ENCODE assay signal across 25 mouse cellular contexts in the genomic region with DNA sequence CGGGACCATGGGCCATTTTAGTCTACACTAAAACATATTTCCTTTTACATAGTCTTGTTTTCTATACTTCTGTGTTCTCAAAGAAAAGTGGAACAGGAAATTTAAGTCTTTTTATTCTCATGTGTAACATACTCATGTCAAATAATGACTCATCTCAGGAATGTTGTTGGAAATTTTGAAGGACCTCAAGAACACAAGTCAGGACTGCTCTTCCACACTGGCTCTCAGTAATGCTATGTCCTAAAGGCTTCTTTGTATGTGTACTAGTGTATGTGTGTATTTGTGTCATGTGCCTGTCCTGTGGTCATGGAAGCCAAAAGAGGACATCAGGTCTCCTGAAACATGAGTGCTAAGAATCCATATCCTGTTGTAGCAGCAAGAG. TPM values are rescaled to one million over a fixed set of nuclear protein-coding genes. Genes with fewer than 3 reads are reported as not detected.
DNase-seq lines count a peak whose midpoint lies in the region; ATAC-seq and TF ChIP-seq lines count a peak whose summit lies in the region.
"Had no signal": no experiment of that assay in that cellular context is flagged by ENCODE, and none has a peak within 500 bp of the region (broad histone marks: within the 10 kb centered on the region; RNA-seq: fewer than 3 reads in every experiment).

No protein-coding gene starts in this region.

- no peak overlapping the region for H3K4me3 ChIP-seq in heart, embryonic 16.5 days (ENCODE audit: low read length)
- H3K4me3 ChIP-seq in heart, embryonic 12.5 days: no peak overlapping the region
- peak overlapping the region; percentile 26 for H3K4me3 ChIP-seq in megakaryocyte, embryonic 14.5 days (replicated peaks)
- H3K4me3 ChIP-seq in embryonic fibroblast, embryonic 13.5 days (ENCODE audit: insufficient read depth, low read length): no peak overlapping the region
- no peak overlapping the region for H3K4me3 ChIP-seq in stomach, postnatal 0 days (ENCODE audit: low read depth, low read length)
- no peak overlapping the region for H3K4me3 ChIP-seq in thymus, adult 2 months (ENCODE audit: control insufficient read depth, insufficient read depth, low read length)
- H3K4me3 ChIP-seq: heart, embryonic 10.5 days; kidney, embryonic 15.5 days; limb, embryonic 12.5 days; midbrain, embryonic 13.5 days; neural tube, embryonic 13.5 days; stomach, embryonic 15.5 days had no signal

- no peak for TF ChIP-seq EP300 in stomach, postnatal 0 days (optimal IDR thresholded peaks at IDR 0.05)

- 60% methylated on average over 1 of the region's 1 CpGs for WGBS in heart, embryonic 16.5 days
- WGBS in heart, embryonic 12.5 days: 81% methylated on average over 1 of the region's 1 CpGs
- 46% methylated on average over 1 of the region's 1 CpGs for WGBS in stomach, postnatal 0 days
- WGBS in thymus, adult 2 months: 7% methylated on average over 1 of the region's 1 CpGs

- peaks cover 10% of the 10 kb centered on the region for H3K9me3 ChIP-seq in heart, embryonic 16.5 days (replicated peaks; ENCODE audit: control insufficient read depth, low read length)
- H3K9me3 ChIP-seq in heart, embryonic 12.5 days (replicated peaks): peaks cover 13% of the 10 kb centered on the region
- peaks cover 18% of the 10 kb centered on the region for H3K9me3 ChIP-seq in megakaryocyte, embryonic 14.5 days
- H3K9me3 ChIP-seq in stomach, postnatal 0 days (ENCODE audit: control insufficient read depth, low read length): no peaks in the 10 kb centered on the region

- DNase-seq in stomach, postnatal 0 days (ENCODE audit: low spot score): no peak
- no peak for DNase-seq in yolk sac, embryonic 10.5 days (ENCODE audit: low spot score)
- no peak for DNase-seq in thymus, adult 2 months
- DNase-seq: adrenal gland, postnatal 25 days; cerebellum, adult 8-10 months; kidney, postnatal 36 days; liver, postnatal 0 days; retina, postnatal 1 day; right cerebral cortex, postnatal 25 days; spleen, adult 18-20 months had no signal

- no peak for TF ChIP-seq POLR2A in embryonic fibroblast, embryonic 13.5 days (IDR thresholded peaks at IDR 0.05; ENCODE audit: low read depth, low read length)
- no peak for TF ChIP-seq POLR2A in thymus, adult 2 months (IDR thresholded peaks at IDR 0.05; ENCODE audit: control insufficient read depth, extremely low read depth, insufficient read depth, low read length, poor library complexity)

- ATAC-seq in heart, embryonic 16.5 days (replicated peaks; ENCODE audit: extremely low read depth, insufficient read depth, low FRiP score): no peak
- ATAC-seq in heart, embryonic 12.5 days (ENCODE audit: insufficient number of reproducible peaks, low FRiP score): no peak
- no peak for ATAC-seq in megakaryocyte, adult 5-6 weeks (ENCODE audit: poor library complexity, severe bottlenecking)
- ATAC-seq in stomach, postnatal 0 days (ENCODE audit: low FRiP score, low TSS enrichment): no peak; the same call in 1 of the 2 replicates
- ATAC-seq: forebrain, embryonic 14.5 days; hindbrain, embryonic 16.5 days; intestine, embryonic 16.5 days; midbrain, embryonic 13.5 days had no signal

- no peak for TF ChIP-seq CTCF in embryonic fibroblast, embryonic 13.5 days (IDR thresholded peaks at IDR 0.05; ENCODE audit: borderline replicate concordance, insufficient read depth, low read length)
- no peak for TF ChIP-seq CTCF in stomach, postnatal 0 days (IDR thresholded peaks at IDR 0.05; ENCODE audit: low read depth)
- TF ChIP-seq CTCF in thymus, adult 2 months (IDR thresholded peaks at IDR 0.05; ENCODE audit: borderline replicate concordance, control insufficient read depth, extremely low read depth, insufficient read depth, low read length, poor library complexity): no peak

- no peak overlapping the region for H3K4me2 ChIP-seq in heart, embryonic 16.5 days (ENCODE audit: low read depth, low read length)
- no peak overlapping the region for H3K4me2 ChIP-seq in heart, embryonic 12.5 days
- no peak overlapping the region for H3K4me2 ChIP-seq in stomach, postnatal 0 days (replicated peaks; ENCODE audit: low read depth)
- H3K4me2 ChIP-seq: kidney, embryonic 15.5 days; limb, embryonic 12.5 days; liver, embryonic 11.5 days; midbrain, embryonic 13.5 days; neural tube, embryonic 13.5 days; stomach, embryonic 15.5 days had no signal

- no peaks in the 10 kb centered on the region for H3K27me3 ChIP-seq in heart, embryonic 16.5 days (ENCODE audit: control insufficient read depth, insufficient read depth, low read length)
- no peaks in the 10 kb centered on the region for H3K27me3 ChIP-seq in heart, embryonic 12.5 days (replicated peaks)
- H3K27me3 ChIP-seq in megakaryocyte, embryonic 14.5 days (replicated peaks): no peaks in the 10 kb centered on the region
- H3K27me3 ChIP-seq in stomach, postnatal 0 days (ENCODE audit: control insufficient read depth, insufficient read depth, low read length): no peaks in the 10 kb centered on the region
- H3K27me3 ChIP-seq in thymus, adult 2 months (ENCODE audit: control insufficient read depth, insufficient read depth, low read length): no peaks in the 10 kb centered on the region
- H3K27me3 ChIP-seq: kidney, embryonic 15.5 days; limb, embryonic 12.5 days; midbrain, embryonic 13.5 days; neural tube, embryonic 13.5 days; stomach, embryonic 15.5 days had no signal

- H3K27ac ChIP-seq in heart, embryonic 16.5 days (ENCODE audit: low read length): peak overlapping the region; percentile 67
- H3K27ac ChIP-seq in heart, embryonic 12.5 days (ENCODE audit: poor library complexity, severe bottlenecking): no peak overlapping the region
- peak overlapping the region; percentile 49; the same call in 1 of the 2 replicates for H3K27ac ChIP-seq in embryonic fibroblast, embryonic 13.5 days (ENCODE audit: insufficient read depth, low read length)
- peak overlapping the region; percentile 61; the same call in 1 of the 2 replicates for H3K27ac ChIP-seq in stomach, postnatal 0 days (replicated peaks)
- H3K27ac ChIP-seq in thymus, adult 2 months (ENCODE audit: control insufficient read depth, insufficient read depth, low read length): no peak overlapping the region; the same call in 1 of the 2 replicates
- H3K27ac ChIP-seq: heart, embryonic 10.5 days; kidney, embryonic 15.5 days; limb, embryonic 12.5 days; midbrain, embryonic 13.5 days; neural tube, embryonic 13.5 days; stomach, embryonic 15.5 days had no signal

- H3K4me1 ChIP-seq in heart, embryonic 16.5 days (ENCODE audit: control insufficient read depth, insufficient read depth, low read length): peaks cover 11% of the 10 kb centered on the region
- peaks cover 15% of the 10 kb centered on the region for H3K4me1 ChIP-seq in heart, embryonic 12.5 days (replicated peaks)
- H3K4me1 ChIP-seq in megakaryocyte, embryonic 14.5 days: peaks cover 51% of the 10 kb centered on the region
- peaks cover 2% of the 10 kb centered on the region for H3K4me1 ChIP-seq in embryonic fibroblast, embryonic 13.5 days (ENCODE audit: control insufficient read depth, insufficient read depth, low read length)
- H3K4me1 ChIP-seq in stomach, postnatal 0 days (replicated peaks; ENCODE audit: control insufficient read depth, insufficient read depth): no peaks in the 10 kb centered on the region
- peaks cover 16% of the 10 kb centered on the region for H3K4me1 ChIP-seq in thymus, adult 2 months (replicated peaks; ENCODE audit: control insufficient read depth, insufficient read depth, low read length)
- H3K4me1 ChIP-seq: heart, embryonic 10.5 days; limb, embryonic 12.5 days; midbrain, embryonic 13.5 days; neural tube, embryonic 13.5 days; stomach, embryonic 15.5 days had no signal

- peaks cover 12% of the 10 kb centered on the region for H3K36me3 ChIP-seq in heart, embryonic 16.5 days (ENCODE audit: control insufficient read depth, insufficient read depth)
- peaks cover 20% of the 10 kb centered on the region for H3K36me3 ChIP-seq in heart, embryonic 12.5 days
- H3K36me3 ChIP-seq in megakaryocyte, embryonic 14.5 days (replicated peaks; ENCODE audit: low read length): peaks cover 40% of the 10 kb centered on the region
- peaks cover 5% of the 10 kb centered on the region; the same call in 1 of the 2 replicates for H3K36me3 ChIP-seq in stomach, postnatal 0 days (ENCODE audit: control insufficient read depth, insufficient read depth, low read length)
- H3K36me3 ChIP-seq in thymus, adult 2 months (ENCODE audit: control insufficient read depth, insufficient read depth, low read length): peaks cover 10% of the 10 kb centered on the region

- H3K9ac ChIP-seq in heart, embryonic 16.5 days (ENCODE audit: low read length): no peak overlapping the region
- no peak overlapping the region for H3K9ac ChIP-seq in heart, embryonic 12.5 days
- H3K9ac ChIP-seq in stomach, postnatal 0 days (ENCODE audit: low read length): no peak overlapping the region
- H3K9ac ChIP-seq: kidney, embryonic 15.5 days; limb, embryonic 12.5 days; liver, postnatal 0 days; midbrain, embryonic 13.5 days; neural tube, embryonic 13.5 days; stomach, embryonic 15.5 days had no signal

RNA-seq across cellular contexts. Expression of gene 4930453N24Rik, which starts 11.7 kb away (rescaled TPM):
- 15.7 and 17.5 TPM in 2 replicates for polyA plus RNA-seq in heart, embryonic 16.5 days (2015; fragmentation: Nextera tagmentation; extraction: Ambion mirVana)
- polyA plus RNA-seq in heart, embryonic 12.5 days (2016; fragmentation: Nextera tagmentation; extraction: Ambion mirVana): 17.0 and 17.2 TPM in 2 replicates
- 8.1 and 9.1 TPM in 2 replicates for polyA plus RNA-seq in megakaryocyte, embryonic 14.5 days (2012; ENCODE audit: insufficient read depth, low replicate concordance)
- 35.5 and 45.8 TPM in 2 replicates for total RNA-seq in megakaryocyte, adult 5-6 weeks (2015)
- 20.9 and 22.2 TPM in 2 replicates for total RNA-seq in megakaryocyte, adult 5-6 weeks (2017)
- 42.1 and 49.1 TPM in 2 replicates for polyA plus RNA-seq in embryonic fibroblast, embryonic 13.5 days (2011; ENCODE audit: insufficient read length, low read depth, missing spikeins)
- polyA plus RNA-seq in stomach, postnatal 0 days (2015; fragmentation: Nextera tagmentation; extraction: Ambion mirVana): 16.6 and 17.5 TPM in 2 replicates
- polyA plus RNA-seq in thymus, adult 2 months (2012; rRNA removed): 5.5 TPM in 2 replicates

Comparison
In these comparisons a context has a peak if more than half of its experiments do, and no peak if none do; other contexts are left out.
1. H3K27ac ChIP-seq: peak in heart, embryonic 16.5 days (single experiment), embryonic fibroblast, embryonic 13.5 days (single experiment) and stomach, postnatal 0 days (single experiment); none in heart, embryonic 12.5 days (single experiment) and thymus, adult 2 months (single experiment).